Mouse (Mus musculus): ENCODE results near the gene Gdf7. TPM values are rescaled to one million over a fixed set of nuclear protein-coding genes. Genes with fewer than 3 reads are reported as not detected.
A peak's percentile ranks its signal among the peaks of the same experiment; 100 is the strongest.

The Gdf7 gene
- polyA plus RNA-seq (2015; fragmentation: Nextera tagmentation; extraction: Ambion mirVana) = not detected in 2 replicates

DNA sequence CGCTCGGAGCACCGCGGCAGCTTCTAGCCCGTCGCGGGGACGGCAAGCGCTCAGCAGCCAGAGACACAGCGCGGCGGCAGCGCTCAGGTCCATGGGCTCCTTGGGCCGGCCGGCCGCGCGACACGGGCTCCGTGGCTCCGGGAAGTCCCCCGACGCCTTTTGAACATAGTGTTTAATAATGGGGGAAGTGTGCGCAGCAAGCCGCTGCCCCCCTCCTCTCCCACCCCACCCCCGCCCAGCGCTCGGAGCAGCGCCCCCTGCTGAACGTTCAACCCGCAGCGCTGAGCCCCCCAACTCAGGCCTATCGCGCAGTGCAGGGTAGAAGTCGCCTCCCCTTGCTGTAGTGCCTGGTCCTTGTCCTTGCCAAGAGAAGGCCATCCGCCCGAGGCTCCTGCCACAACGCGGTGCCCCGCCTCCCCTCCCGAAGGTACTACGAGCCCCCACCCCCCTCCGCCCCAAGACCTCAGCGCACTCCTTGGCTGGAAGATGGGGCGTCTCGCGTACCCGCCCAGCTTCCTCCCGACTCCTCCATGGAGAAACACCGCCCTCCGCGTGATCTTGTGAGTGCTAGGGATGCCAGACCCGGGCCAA is at the start of gene Gdf7:
Gene Gdf7, minus strand, starts transcription at position 114 of the 591 bp plus-strand sequence.
- no peak within 1 kb of the TSS for H3K27ac ChIP-seq (ENCODE audit: low read length)
- H3K4me1 ChIP-seq (replicated peaks; ENCODE audit: control insufficient read depth, insufficient read depth, low read length) = peaks cover 22% of the 10 kb centered on the region
- no peaks in the 10 kb centered on the region for H3K36me3 ChIP-seq (ENCODE audit: control insufficient read depth, insufficient read depth)
- H3K9me3 ChIP-seq (ENCODE audit: control insufficient read depth, low read length) = no peaks in the 10 kb centered on the region
- peak within 1 kb of the TSS; percentile 46 for H3K4me3 ChIP-seq (replicated peaks; ENCODE audit: low read length)
- ATAC-seq = peak; percentile 51
- WGBS = under 1% methylated on average over 42 of the region's 53 CpGs
- peak within 1 kb of the TSS; percentile 50 for H3K9ac ChIP-seq (replicated peaks; ENCODE audit: low read depth, low read length)
- H3K4me2 ChIP-seq (ENCODE audit: low read length) = peak within 1 kb of the TSS; percentile 68
- H3K27me3 ChIP-seq (replicated peaks; ENCODE audit: control insufficient read depth, insufficient read depth, low read length) = peaks cover 78% of the 10 kb centered on the region

DNA sequence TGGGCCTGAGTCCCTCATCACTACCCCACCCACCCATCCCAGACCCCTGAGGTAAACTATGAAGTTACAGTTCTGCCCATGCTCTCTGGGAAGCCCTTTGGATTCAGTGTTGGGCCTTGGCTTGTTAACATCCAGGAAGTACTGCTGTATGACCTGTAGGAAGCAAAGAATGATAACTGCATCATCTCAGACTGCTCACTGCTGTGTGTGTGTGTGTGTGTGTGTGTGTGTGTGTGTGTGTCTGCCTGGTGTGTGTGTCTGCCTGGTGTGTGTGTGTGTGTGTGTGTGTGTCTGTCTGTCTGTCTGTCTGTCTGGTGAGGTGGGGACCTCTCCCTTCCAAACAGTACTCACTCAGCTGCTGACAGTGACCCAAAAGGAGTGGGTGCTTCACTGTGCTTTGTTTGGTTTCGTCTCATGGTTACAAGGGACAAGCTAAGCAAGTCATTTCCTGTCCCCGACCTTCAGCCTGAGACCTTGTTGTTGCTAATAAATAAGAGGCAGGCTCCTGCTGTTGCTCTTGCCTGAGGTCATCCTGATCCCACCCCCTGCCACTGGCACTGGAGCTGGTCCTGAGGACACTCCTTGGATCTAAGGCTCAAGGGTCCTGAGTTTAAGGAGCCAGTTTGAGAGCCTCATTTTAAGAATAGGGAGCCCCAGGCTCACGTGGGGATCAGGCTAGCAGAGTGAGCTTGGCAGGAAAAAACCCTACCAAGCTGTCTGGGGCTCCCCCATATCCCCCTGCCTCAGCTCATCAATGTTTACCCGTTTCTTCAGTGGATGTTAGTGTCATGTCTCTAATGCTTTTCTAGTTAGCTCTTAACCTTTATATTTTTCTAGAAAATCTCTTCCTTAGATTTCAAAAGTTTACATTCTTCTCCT is 49.5 kb upstream of the Gdf7 start:
- Histone ChIP-seq H3K36me3 (ENCODE audit: control insufficient read depth, insufficient read depth) (no peaks in the 10 kb centered on the region), H3K4me2 (ENCODE audit: low read length) (no peak overlapping the region), H3K9me3 (ENCODE audit: control insufficient read depth, low read length) (no peaks in the 10 kb centered on the region), H3K4me3 (replicated peaks; ENCODE audit: low read length) (no peak overlapping the region), H3K27me3 (replicated peaks; ENCODE audit: control insufficient read depth, insufficient read depth, low read length) (no peaks in the 10 kb centered on the region), H3K4me1 (replicated peaks; ENCODE audit: control insufficient read depth, insufficient read depth, low read length) (peaks cover 3% of the 10 kb centered on the region), H3K27ac (ENCODE audit: low read length) (no peak overlapping the region), H3K9ac (replicated peaks; ENCODE audit: low read depth, low read length) (no peak overlapping the region)
- no peak for ATAC-seq
- 49% methylated on average over 4 of the region's 4 CpGs for WGBS

DNA sequence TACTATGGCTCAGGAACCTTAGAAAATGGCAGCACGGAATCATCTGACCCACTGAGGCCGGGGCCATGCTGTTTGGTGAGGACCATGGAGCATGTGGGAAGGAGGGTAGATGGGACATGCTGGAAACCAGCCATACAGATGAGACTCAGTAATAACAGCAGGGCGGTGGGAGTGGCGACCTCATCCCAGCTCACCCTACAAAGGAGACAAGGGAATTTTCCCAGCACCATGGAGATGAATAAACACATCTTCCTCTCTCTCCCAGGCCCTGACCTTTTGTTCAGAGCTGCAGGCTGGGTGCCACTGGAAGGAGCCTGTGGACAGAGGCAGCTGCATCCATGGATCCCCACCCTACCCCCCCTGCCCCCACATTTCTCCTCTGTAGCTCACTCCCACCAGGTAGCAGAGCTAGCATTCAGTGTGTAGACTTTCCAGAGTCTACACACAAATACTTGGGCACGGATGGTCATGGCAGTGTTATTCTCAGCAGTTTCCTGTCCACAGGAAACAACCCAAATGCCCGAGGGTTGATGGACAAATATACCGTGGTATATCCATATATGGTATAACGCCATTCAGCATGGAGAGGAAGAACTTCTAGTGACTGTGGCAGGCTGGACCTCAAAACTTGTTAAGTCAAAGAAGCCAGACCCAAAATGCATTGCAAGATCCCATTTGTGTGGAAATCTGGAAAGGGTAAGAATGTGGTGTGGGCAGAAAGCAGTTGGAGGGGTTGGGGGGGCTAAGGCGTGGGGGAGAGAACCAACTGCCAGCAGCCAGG is 47.2 kb upstream of the Gdf7 start:
- H3K4me3 ChIP-seq (replicated peaks; ENCODE audit: low read length) = no peak overlapping the region
- no peaks in the 10 kb centered on the region for H3K9me3 ChIP-seq (ENCODE audit: control insufficient read depth, low read length)
- peaks cover 3% of the 10 kb centered on the region for H3K4me1 ChIP-seq (replicated peaks; ENCODE audit: control insufficient read depth, insufficient read depth, low read length)
- no peak for ATAC-seq
- no peaks in the 10 kb centered on the region for H3K27me3 ChIP-seq (replicated peaks; ENCODE audit: control insufficient read depth, insufficient read depth, low read length)
- no peak overlapping the region for H3K9ac ChIP-seq (replicated peaks; ENCODE audit: low read depth, low read length)
- 80% methylated on average over 9 of the region's 9 CpGs for WGBS
- no peak overlapping the region for H3K27ac ChIP-seq (ENCODE audit: low read length)
- no peak overlapping the region for H3K4me2 ChIP-seq (ENCODE audit: low read length)
- H3K36me3 ChIP-seq (ENCODE audit: control insufficient read depth, insufficient read depth) = no peaks in the 10 kb centered on the region

DNA sequence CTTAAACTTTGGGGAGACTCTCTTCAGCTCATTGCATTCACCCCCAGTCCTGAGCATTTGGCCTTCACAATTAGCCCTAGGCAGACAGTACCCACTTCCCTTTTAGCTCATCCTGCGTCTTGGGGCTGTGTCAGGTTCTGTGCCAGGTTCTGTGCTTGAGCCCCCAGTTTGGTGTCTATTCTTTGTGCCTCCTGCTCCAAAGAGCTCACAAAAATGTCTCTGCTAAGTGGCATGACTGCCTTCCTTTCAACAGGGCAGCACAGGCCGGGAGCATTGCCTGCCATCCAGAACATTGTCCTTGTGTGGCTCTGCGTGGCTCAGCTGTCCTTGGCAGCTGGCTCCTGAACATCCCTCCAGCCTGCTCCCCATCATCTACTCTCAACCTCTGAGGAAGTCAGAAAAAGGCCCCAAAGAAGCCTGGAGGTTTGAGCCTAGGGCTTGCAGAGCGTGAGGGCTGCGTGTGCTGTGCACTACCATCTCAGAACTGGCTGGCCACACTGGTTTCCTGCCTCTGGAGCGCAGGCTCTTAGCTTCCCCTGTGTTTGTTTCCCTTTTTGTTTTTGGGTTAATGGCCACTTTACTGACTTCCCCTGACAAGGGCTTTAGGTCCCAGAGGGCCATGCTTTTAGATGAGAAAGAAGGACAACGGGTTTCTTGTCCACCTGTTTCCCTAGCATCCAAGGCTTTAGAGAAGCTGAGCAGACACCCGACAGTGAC is 46.1 kb upstream of the Gdf7 start:
- 87% methylated on average over 8 of the region's 8 CpGs for WGBS
- ATAC-seq = no peak
- Histone ChIP-seq H3K36me3 (ENCODE audit: control insufficient read depth, insufficient read depth) (no peaks in the 10 kb centered on the region), H3K9ac (replicated peaks; ENCODE audit: low read depth, low read length) (no peak overlapping the region), H3K4me3 (replicated peaks; ENCODE audit: low read length) (no peak overlapping the region), H3K4me1 (replicated peaks; ENCODE audit: control insufficient read depth, insufficient read depth, low read length) (peaks cover 3% of the 10 kb centered on the region), H3K27me3 (replicated peaks; ENCODE audit: control insufficient read depth, insufficient read depth, low read length) (no peaks in the 10 kb centered on the region), H3K4me2 (ENCODE audit: low read length) (no peak overlapping the region), H3K9me3 (ENCODE audit: control insufficient read depth, low read length) (no peaks in the 10 kb centered on the region), H3K27ac (ENCODE audit: low read length) (no peak overlapping the region)

DNA sequence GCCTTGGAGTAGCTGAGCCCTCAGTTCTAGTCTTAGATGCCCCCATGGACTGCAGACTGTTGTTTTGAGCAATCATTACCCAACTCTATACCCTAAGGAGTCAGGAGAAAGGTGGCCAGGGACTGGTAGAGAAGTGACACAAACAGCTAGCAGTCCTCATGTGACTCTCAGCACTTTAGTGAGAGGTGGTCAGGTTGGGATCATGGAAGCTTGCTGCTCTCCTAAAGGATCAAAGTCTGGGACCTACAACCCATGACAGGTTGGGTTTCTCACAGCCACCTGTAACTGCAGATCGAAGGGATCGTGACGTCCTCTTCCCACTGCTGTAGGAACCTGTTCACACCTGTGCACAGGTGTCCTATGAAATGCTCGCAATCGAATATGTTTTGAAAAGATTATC is 43.8 kb upstream of the Gdf7 start:
- WGBS = 96% methylated on average over 5 of the region's 5 CpGs
- no peak for ATAC-seq
- H3K27ac ChIP-seq (ENCODE audit: low read length) = no peak overlapping the region
- no peaks in the 10 kb centered on the region for H3K36me3 ChIP-seq (ENCODE audit: control insufficient read depth, insufficient read depth)
- H3K9ac ChIP-seq (replicated peaks; ENCODE audit: low read depth, low read length) = no peak overlapping the region
- no peak overlapping the region for H3K4me2 ChIP-seq (ENCODE audit: low read length)
- peaks cover 3% of the 10 kb centered on the region for H3K4me1 ChIP-seq (replicated peaks; ENCODE audit: control insufficient read depth, insufficient read depth, low read length)
- no peaks in the 10 kb centered on the region for H3K9me3 ChIP-seq (ENCODE audit: control insufficient read depth, low read length)
- no peak overlapping the region for H3K4me3 ChIP-seq (replicated peaks; ENCODE audit: low read length)
- H3K27me3 ChIP-seq (replicated peaks; ENCODE audit: control insufficient read depth, insufficient read depth, low read length) = no peaks in the 10 kb centered on the region

DNA sequence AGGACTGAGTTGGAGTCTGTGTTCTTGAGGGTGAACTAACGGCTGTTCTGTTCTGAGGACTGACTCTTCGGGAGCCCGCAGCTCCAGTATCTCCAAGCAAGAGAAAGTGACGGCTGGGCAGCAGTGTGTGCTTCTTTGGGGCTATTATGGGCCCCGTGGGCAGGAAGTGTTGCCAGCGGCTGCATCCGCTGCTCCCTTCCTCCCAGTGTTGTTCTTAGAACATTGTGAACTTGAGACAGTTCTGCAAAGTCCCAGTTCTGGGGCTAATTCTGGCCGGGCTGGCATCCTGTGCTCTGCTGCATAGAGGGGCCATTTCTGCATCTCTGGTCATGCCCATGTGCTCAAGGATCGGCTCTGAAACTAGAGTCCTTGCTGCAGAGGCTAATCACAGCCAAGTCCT is 43.1 kb upstream of the Gdf7 start:
- Histone ChIP-seq H3K36me3 (ENCODE audit: control insufficient read depth, insufficient read depth) (no peaks in the 10 kb centered on the region), H3K4me2 (ENCODE audit: low read length) (no peak overlapping the region), H3K9me3 (ENCODE audit: control insufficient read depth, low read length) (no peaks in the 10 kb centered on the region), H3K4me3 (replicated peaks; ENCODE audit: low read length) (no peak overlapping the region), H3K4me1 (replicated peaks; ENCODE audit: control insufficient read depth, insufficient read depth, low read length) (peaks cover 3% of the 10 kb centered on the region), H3K27me3 (replicated peaks; ENCODE audit: control insufficient read depth, insufficient read depth, low read length) (no peaks in the 10 kb centered on the region), H3K27ac (ENCODE audit: low read length) (no peak overlapping the region), H3K9ac (replicated peaks; ENCODE audit: low read depth, low read length) (no peak overlapping the region)
- 75% methylated on average over 9 of the region's 9 CpGs for WGBS
- 0 out of 2 replicates have a peak, but pooled peaks have one; percentile 8 for ATAC-seq

DNA sequence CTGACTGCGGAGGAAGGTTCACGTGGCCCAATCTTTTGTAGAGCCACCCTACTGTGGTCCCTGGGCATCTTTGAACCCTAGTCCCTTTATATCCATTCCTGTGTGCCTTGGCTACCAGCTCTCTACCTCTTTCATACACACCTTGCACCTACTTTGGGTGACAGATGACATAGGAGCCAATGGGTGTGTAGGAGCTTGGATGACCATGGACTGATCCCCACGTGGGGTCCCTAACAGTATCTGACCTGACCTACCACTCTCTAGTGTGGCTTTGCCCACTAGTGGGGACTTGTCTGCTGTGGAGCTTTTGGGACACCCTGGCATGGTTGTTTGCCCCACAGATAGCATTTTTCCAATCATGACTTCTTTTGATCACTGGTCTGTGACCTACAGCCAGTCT is 41.6 kb upstream of the Gdf7 start:
- Histone ChIP-seq H3K4me3 (replicated peaks; ENCODE audit: low read length) (no peak overlapping the region), H3K4me1 (replicated peaks; ENCODE audit: control insufficient read depth, insufficient read depth, low read length) (no peaks in the 10 kb centered on the region), H3K27me3 (replicated peaks; ENCODE audit: control insufficient read depth, insufficient read depth, low read length) (no peaks in the 10 kb centered on the region), H3K36me3 (ENCODE audit: control insufficient read depth, insufficient read depth) (no peaks in the 10 kb centered on the region), H3K4me2 (ENCODE audit: low read length) (no peak overlapping the region), H3K9me3 (ENCODE audit: control insufficient read depth, low read length) (no peaks in the 10 kb centered on the region), H3K27ac (ENCODE audit: low read length) (no peak overlapping the region), H3K9ac (replicated peaks; ENCODE audit: low read depth, low read length) (no peak overlapping the region)
- 98% methylated on average over 3 of the region's 3 CpGs for WGBS
- no peak for ATAC-seq

DNA sequence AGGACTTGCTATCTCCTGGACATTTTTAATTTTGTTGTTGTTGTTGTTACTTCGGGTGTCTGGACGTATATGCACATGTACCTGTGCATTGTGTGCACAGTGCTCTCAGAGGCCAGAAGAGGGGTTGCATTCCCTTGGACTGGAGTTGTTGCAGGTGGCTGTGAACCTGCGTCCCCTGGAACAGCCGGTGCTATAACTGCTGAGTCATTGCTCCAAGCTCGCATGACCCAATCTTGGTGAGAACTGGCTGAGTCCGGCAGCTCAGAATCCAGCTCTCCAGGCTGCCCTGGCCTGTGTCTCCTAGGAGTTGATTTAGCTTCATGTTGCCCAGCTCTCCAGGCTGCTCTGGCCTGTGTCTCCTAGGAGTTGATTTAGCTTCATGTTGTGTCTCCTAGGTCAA is 39.3 kb upstream of the Gdf7 start:
- no peaks in the 10 kb centered on the region for H3K27me3 ChIP-seq (replicated peaks; ENCODE audit: control insufficient read depth, insufficient read depth, low read length)
- no peak for ATAC-seq
- H3K36me3 ChIP-seq (ENCODE audit: control insufficient read depth, insufficient read depth) = no peaks in the 10 kb centered on the region; the same call in 1 of the 2 replicates
- no peak overlapping the region for H3K9ac ChIP-seq (replicated peaks; ENCODE audit: low read depth, low read length)
- no peak overlapping the region for H3K4me3 ChIP-seq (replicated peaks; ENCODE audit: low read length)
- H3K9me3 ChIP-seq (ENCODE audit: control insufficient read depth, low read length) = no peaks in the 10 kb centered on the region
- H3K4me2 ChIP-seq (ENCODE audit: low read length) = no peak overlapping the region
- over 99% methylated on average over 6 of the region's 6 CpGs for WGBS
- no peak overlapping the region for H3K27ac ChIP-seq (ENCODE audit: low read length)
- no peaks in the 10 kb centered on the region for H3K4me1 ChIP-seq (replicated peaks; ENCODE audit: control insufficient read depth, insufficient read depth, low read length)

Measured in forebrain, embryonic 16.5 days (tissue).